Mouse (Mus musculus): Measurements from ENCODE around the gene Dclk1.

GRCm38 (mm10) chr3:55451035-55451434 lies 208.9 kb downstream of the Dclk1 start:
- no peak for TF ChIP-seq TAL1 (IDR thresholded peaks at IDR 0.05; ENCODE audit: low read length)
- TF ChIP-seq GATA1 (IDR thresholded peaks at IDR 0.05; ENCODE audit: low read length): no peak

All from erythroblast, embryonic 14.5 days (primary cell).